Mouse (Mus musculus): ENCODE data around the gene Igf2. TPM values are rescaled to one million over a fixed set of nuclear protein-coding genes. Genes with fewer than 3 reads are reported as not detected.

The Igf2 gene
- total and polyA plus RNA-seq, 3 experiments = not detected

GRCm38 (mm10) chr7:142645045-142645444 is 21.6 kb downstream of the Igf2 start:
- DNase-seq (ENCODE audit: extremely low read depth) = no peak
- H3K27me3 ChIP-seq (replicated peaks) = peaks cover 89% of the 10 kb centered on the region
- in situ Hi-C loops (cut with MboI; ENCODE audit: low pct_ligation_motif_present, low pct_unique_long_range_greater_than_20kb, low sequenced_read_pairs) (no loop called here), dilution Hi-C loops (cut with MboI; ENCODE audit: extremely low pct_ligation_motif_present, extremely low pct_unique_long_range_greater_than_20kb, low sequenced_read_pairs) (no loop called here)
- no peak overlapping the region for H3K9ac ChIP-seq (ENCODE audit: insufficient read depth, low read depth)
- no peak for TF ChIP-seq TCF12 (IDR thresholded peaks at IDR 0.05; ENCODE audit: low read depth, low read length)
- no peak for TF ChIP-seq SMC3 (IDR thresholded peaks at IDR 0.05; ENCODE audit: low read depth, low read length)
- TF ChIP-seq ETS1 (conservative IDR thresholded peaks at IDR 0.05; ENCODE audit: low read depth, low read length) = no peak
- no peak for TF ChIP-seq MEF2A (IDR thresholded peaks at IDR 0.05; ENCODE audit: borderline replicate concordance, low read depth, low read length)
- no peak overlapping the region for H3K4me2 ChIP-seq (ENCODE audit: insufficient read depth, low read depth, poor library complexity, severe bottlenecking)
- peaks cover 7% of the 10 kb centered on the region for H3K9me3 ChIP-seq (replicated peaks; ENCODE audit: low read length)
- H3K27ac ChIP-seq (ENCODE audit: insufficient read depth, low read depth) = no peak overlapping the region
- H3K4me1 ChIP-seq (ENCODE audit: control insufficient read depth in 1 of 2, insufficient read depth in 2 of 2) = no peaks in the 10 kb centered on the region
- H3K79me2 ChIP-seq (replicated peaks; ENCODE audit: control insufficient read depth, extremely low read depth, insufficient read depth, poor library complexity, severe bottlenecking) = no peaks in the 10 kb centered on the region
- no peaks in the 10 kb centered on the region for H3K36me3 ChIP-seq (replicated peaks in 1 of 2; ENCODE audit: control insufficient read depth in 1 of 2, insufficient read depth in 1 of 2, low read length in 1 of 2)
- H3K4me3 ChIP-seq (replicated peaks in 1 of 3; ENCODE audit: low read depth in 2 of 3, low read length in 2 of 3, poor library complexity in 1 of 3) = no peak overlapping the region

GRCm38 (mm10) chr7:142636178-142636577 is 30.4 kb downstream of the Igf2 start:
- Histone ChIP-seq H3K4me2 (ENCODE audit: insufficient read depth, low read depth, poor library complexity, severe bottlenecking) (no peak overlapping the region), H3K27me3 (replicated peaks) (peaks cover 97% of the 10 kb centered on the region), H3K79me2 (replicated peaks; ENCODE audit: control insufficient read depth, extremely low read depth, insufficient read depth, poor library complexity, severe bottlenecking) (no peaks in the 10 kb centered on the region), H3K4me1 (ENCODE audit: control insufficient read depth in 1 of 2, insufficient read depth in 2 of 2) (0 out of 4 replicates have a peak, but pooled peaks cover 0 to 3% of the 10 kb centered on the region in 2 experiments), H3K4me3 (replicated peaks in 1 of 3; ENCODE audit: low read depth in 2 of 3, low read length in 2 of 3, poor library complexity in 1 of 3) (no peak overlapping the region), H3K9me3 (replicated peaks; ENCODE audit: low read length) (no peaks in the 10 kb centered on the region), H3K9ac (ENCODE audit: insufficient read depth, low read depth) (no peak overlapping the region), H3K27ac (ENCODE audit: insufficient read depth, low read depth) (no peak overlapping the region), H3K36me3 (replicated peaks in 1 of 2; ENCODE audit: control insufficient read depth in 1 of 2, insufficient read depth in 1 of 2, low read length in 1 of 2) (no peaks in the 10 kb centered on the region)
- dilution Hi-C loops (cut with MboI; ENCODE audit: extremely low pct_ligation_motif_present, extremely low pct_unique_long_range_greater_than_20kb, low sequenced_read_pairs) (no loop called here), in situ Hi-C loops (cut with MboI; ENCODE audit: low pct_ligation_motif_present, low pct_unique_long_range_greater_than_20kb, low sequenced_read_pairs) (no loop called here)
- no peak for DNase-seq (ENCODE audit: extremely low read depth)
- no peak for TF ChIP-seq CHD1 (IDR thresholded peaks at IDR 0.05; ENCODE audit: low read depth, low read length)
- no peak for TF ChIP-seq ZKSCAN1 (IDR thresholded peaks at IDR 0.05; ENCODE audit: borderline replicate concordance, low read depth, low read length)
- no peak for TF ChIP-seq CHD2 (IDR thresholded peaks at IDR 0.05; ENCODE audit: low read length)
- no peak for TF ChIP-seq EP300 (IDR thresholded peaks at IDR 0.05; ENCODE audit: low read length)
- TF ChIP-seq IRF4 (IDR thresholded peaks at IDR 0.05; ENCODE audit: low read depth, low read length) = no peak
- no peak for TF ChIP-seq TCF12 (IDR thresholded peaks at IDR 0.05; ENCODE audit: low read depth, low read length)
- TF ChIP-seq MXI1 (IDR thresholded peaks at IDR 0.05; ENCODE audit: low read depth, low read length) = no peak
- TF ChIP-seq ELF1 (IDR thresholded peaks at IDR 0.05; ENCODE audit: low read depth, low read length) = no peak

GRCm38 (mm10) chr7:142630691-142631090 is 35.9 kb downstream of the Igf2 start:
- Histone ChIP-seq H3K9ac (ENCODE audit: insufficient read depth, low read depth) (no peak overlapping the region), H3K79me2 (replicated peaks; ENCODE audit: control insufficient read depth, extremely low read depth, insufficient read depth, poor library complexity, severe bottlenecking) (no peaks in the 10 kb centered on the region), H3K4me2 (ENCODE audit: insufficient read depth, low read depth, poor library complexity, severe bottlenecking) (no peak overlapping the region), H3K27ac (ENCODE audit: insufficient read depth, low read depth) (no peak overlapping the region), H3K4me1 (ENCODE audit: control insufficient read depth in 1 of 2, insufficient read depth in 2 of 2) (no peaks in the 10 kb centered on the region), H3K36me3 (replicated peaks in 1 of 2; ENCODE audit: control insufficient read depth in 1 of 2, insufficient read depth in 1 of 2, low read length in 1 of 2) (no peaks in the 10 kb centered on the region), H3K27me3 (replicated peaks) (peaks cover 96% of the 10 kb centered on the region), H3K9me3 (replicated peaks; ENCODE audit: low read length) (no peaks in the 10 kb centered on the region), H3K4me3 (replicated peaks in 1 of 3; ENCODE audit: low read depth in 2 of 3, low read length in 2 of 3, poor library complexity in 1 of 3) (no peak overlapping the region)
- in situ Hi-C loops (cut with MboI; ENCODE audit: low pct_ligation_motif_present, low pct_unique_long_range_greater_than_20kb, low sequenced_read_pairs) = no loop called here
- TF ChIP-seq CTCF (conservative IDR thresholded peaks at IDR 0.05 in 1 of 2, IDR thresholded peaks at IDR 0.05 in 1 of 2; ENCODE audit: low read depth in 2 of 2, low read length in 2 of 2) (no peak), NRF1 (IDR thresholded peaks at IDR 0.05; ENCODE audit: low read depth, low read length) (no peak), ZC3H11A (IDR thresholded peaks at IDR 0.05; ENCODE audit: low read depth, low read length) (no peak), RAD21 (IDR thresholded peaks at IDR 0.05; ENCODE audit: low read depth, low read length) (no peak), MAZ (IDR thresholded peaks at IDR 0.05; ENCODE audit: low read depth, low read length) (no peak), BHLHE40 (IDR thresholded peaks at IDR 0.05; ENCODE audit: low read depth, low read length) (no peak), POLR2AphosphoS2 (IDR thresholded peaks at IDR 0.05; ENCODE audit: low read depth, low read length) (no peak), CHD2 (IDR thresholded peaks at IDR 0.05; ENCODE audit: low read length) (no peak), ELF1 (IDR thresholded peaks at IDR 0.05; ENCODE audit: low read depth, low read length) (no peak), UBTF (IDR thresholded peaks at IDR 0.05; ENCODE audit: low read depth, low read length) (no peak), MXI1 (IDR thresholded peaks at IDR 0.05; ENCODE audit: low read depth, low read length) (no peak), GABPA (IDR thresholded peaks at IDR 0.05; ENCODE audit: insufficient replicate concordance, low read depth, low read length) (no peak), CHD1 (IDR thresholded peaks at IDR 0.05; ENCODE audit: low read depth, low read length) (no peak), KAT2A (IDR thresholded peaks at IDR 0.05; ENCODE audit: insufficient replicate concordance, low read length) (no peak)
- no peak for DNase-seq (ENCODE audit: extremely low read depth)
- dilution Hi-C loops (cut with MboI; ENCODE audit: extremely low pct_ligation_motif_present, extremely low pct_unique_long_range_greater_than_20kb, low sequenced_read_pairs) = no loop called here

Measured in CH12.LX (cell line).